Mouse (Mus musculus): ENCODE results near the gene Nf1.
"Not testable (repeated sequence)": the region's sequence is repeated elsewhere in the genome, so short reads cannot be mapped to it uniquely, and the experiment has no call there.

Nf1 gene

DNA sequence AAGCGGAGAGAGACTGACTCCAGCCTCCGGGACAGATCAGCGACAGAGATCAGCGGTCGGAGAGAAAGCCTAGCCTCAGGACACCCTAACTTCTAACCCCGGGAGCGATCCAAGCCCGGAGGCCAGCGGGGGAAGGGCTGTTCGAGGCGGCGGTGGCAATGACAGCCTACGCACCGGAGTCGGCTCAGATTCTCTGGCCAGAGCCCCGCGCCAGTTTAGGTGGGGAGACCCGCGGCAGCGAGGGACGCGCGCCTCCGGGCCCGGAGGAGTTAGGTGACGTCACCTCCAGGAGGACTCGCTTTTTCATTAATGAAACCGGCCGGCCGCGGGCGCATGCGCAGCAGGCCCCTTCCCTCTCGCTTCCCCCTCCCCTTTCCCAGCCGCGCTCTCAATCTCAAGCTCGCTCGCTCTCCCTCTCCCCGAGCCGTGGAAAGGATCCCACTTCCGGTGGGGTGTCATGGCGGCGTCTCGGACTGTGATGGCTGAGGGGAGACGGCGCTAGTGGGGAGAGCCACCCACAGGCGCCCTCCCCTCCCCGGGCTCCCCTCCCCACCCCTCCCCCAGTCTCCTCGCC lies at the start of gene Nf1:
Gene Nf1, plus strand, starts transcription at position 460 of the 574 bp plus-strand sequence.
- peak; percentile 90 for DNase-seq (ENCODE audit: low read depth)

DNA sequence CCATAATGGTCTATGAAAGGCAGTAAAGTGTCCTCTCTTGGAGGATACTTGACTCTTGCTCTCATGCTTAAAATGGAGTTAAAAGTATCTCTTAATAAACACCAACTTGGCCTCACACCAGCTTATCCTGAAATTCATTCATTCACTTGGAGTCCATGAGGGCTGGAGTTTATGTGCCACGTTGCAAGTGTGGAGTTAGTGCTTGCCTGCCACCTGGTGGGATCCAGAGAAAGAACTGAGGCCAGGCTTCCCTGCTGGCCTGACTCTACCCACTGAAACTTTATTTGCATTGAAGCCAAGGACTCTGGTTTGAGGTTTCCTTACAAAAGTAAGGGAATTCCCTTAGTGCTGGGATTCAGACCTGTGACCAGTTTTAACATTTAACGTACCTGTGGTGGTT lies 49.0 kb upstream of the Nf1 start:
- no peak for DNase-seq (ENCODE audit: low read depth)

DNA sequence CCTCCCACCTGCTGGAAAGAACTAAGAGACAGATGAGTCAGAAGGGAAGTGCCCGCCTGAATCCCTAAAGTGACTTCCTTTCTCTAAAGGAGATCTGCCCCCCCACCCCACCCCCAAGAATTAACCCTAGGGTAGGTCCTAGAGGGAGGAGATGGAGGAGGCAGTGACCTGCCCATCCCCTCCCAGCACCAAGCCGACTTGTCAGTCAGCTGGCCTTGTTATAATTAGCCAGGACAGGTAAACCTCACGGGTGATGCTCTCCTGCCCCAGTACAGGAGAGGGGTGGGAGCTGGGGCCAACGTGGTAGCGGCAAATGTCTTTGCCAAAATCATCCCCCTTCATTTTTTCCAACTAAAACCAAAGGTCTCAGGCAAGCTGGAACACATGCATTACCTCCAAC lies 47.8 kb upstream of the Nf1 start:
- no peak for DNase-seq (ENCODE audit: low read depth)

GRCm38 (mm10) chr11:79292130-79292529 lies 47.4 kb upstream of the Nf1 start:
- no peak for DNase-seq (ENCODE audit: low read depth)

DNA sequence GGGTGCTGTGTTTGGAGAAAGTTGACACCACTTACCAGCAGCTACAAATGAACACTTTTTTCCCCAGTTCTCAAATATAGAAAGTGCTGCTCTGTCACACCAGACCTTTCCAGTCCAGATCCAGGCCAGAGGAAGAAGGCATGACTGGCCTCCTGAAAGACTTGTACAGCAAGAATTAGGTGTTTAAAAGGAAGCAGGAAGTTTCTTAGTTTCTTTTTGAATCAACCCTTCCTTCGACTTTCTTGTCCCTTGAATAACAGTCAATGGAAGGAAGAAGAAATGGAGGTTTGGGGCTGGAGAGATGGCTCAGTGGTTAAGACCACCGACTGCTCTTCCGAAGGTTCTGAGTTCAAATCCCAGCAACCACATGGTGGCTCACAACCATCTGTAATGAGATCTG lies 46.5 kb upstream of the Nf1 start:
- DNase-seq (ENCODE audit: low read depth), result no peak

GRCm38 (mm10) chr11:79293971-79294370 lies 45.5 kb upstream of the Nf1 start:
- DNase-seq (ENCODE audit: low read depth), result no peak

DNA sequence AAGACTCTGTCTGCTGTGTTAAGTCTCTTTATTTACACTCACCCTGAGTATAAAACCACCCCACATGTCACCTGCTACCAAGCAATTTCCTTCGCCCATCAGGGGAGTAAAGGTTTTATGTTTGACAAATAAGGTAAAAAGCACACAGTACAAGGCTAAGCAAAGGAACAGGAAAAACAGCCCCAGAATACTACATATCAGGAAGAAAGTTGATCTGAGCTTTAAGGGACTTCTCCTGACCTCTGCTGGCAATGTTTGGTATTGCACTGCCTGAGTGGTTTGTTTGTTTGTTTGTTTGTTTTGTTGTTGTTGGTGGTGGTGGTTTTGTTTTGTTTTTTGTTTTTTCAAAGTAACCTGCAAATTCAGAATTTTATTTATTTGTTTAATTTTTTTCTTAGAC lies 43.3 kb upstream of the Nf1 start:
- DNase-seq (ENCODE audit: low read depth), result peak; percentile 34

DNA sequence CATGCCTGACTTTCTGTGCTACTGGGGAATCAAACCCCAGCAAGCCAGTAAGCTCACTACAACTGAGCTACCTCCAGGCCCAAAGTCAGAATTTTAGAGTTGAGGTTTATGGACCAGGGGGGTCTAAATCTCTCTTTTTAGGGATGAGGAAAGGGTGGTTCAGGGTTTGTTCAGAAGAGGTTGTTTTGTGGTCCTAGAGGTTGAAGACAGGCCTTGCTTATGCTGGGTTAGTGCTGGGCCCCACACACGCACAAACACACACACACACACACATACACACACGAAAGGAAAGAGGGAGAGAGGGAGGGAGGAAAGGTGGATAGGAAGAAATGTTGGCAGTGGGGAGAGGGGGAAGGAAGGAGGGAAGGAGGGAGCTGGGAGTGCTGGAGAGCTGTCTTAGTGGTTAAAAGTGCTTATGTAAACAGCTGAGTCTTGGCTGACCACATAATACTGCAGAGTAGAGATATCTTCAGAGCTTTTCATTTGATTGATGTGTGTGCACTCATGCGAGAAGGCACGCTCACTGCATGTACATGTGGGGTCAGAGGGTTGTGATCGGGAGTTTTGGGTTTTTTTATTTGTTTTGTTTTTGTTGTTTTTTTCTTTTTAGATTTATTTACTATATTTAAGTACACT lies 42.5 kb upstream of the Nf1 start, which contains the start of gene Gm9964:
Gene Gm9964, minus strand, starts transcription at position 51 of the 636 bp plus-strand sequence.
- no peak for DNase-seq (ENCODE audit: low read depth)

GRCm38 (mm10) chr11:79299719-79300431 lies 39.6 kb upstream of the Nf1 start:
- DNase-seq (ENCODE audit: low read depth), result no peak

GRCm38 (mm10) chr11:79303109-79303508 lies 36.4 kb upstream of the Nf1 start:
- DNase-seq (ENCODE audit: low read depth), result no peak

DNA sequence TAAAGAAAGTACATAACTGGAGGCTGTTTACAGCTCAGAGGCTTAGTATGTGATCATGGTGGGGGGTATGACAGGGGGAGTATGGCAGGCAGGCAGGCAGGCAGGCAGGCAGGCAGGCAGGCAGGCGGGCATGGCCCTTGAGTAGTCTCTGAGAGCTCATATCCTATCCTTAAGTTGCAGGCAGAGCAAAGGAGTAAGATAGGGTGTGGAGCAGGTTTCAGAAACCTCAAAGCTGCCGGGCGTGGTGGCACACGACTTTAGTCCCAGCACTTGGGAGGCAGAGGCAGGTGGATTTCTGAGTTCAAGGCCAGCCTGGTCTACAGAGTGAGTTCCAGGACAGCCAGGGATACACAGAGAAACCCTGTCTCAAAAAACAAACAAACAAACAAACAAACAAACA lies 35.2 kb upstream of the Nf1 start:
- DNase-seq (ENCODE audit: low read depth), result not testable (repeated sequence)

GRCm38 (mm10) chr11:79305697-79306340 lies 33.7 kb upstream of the Nf1 start:
- no peak for DNase-seq (ENCODE audit: low read depth)

DNA sequence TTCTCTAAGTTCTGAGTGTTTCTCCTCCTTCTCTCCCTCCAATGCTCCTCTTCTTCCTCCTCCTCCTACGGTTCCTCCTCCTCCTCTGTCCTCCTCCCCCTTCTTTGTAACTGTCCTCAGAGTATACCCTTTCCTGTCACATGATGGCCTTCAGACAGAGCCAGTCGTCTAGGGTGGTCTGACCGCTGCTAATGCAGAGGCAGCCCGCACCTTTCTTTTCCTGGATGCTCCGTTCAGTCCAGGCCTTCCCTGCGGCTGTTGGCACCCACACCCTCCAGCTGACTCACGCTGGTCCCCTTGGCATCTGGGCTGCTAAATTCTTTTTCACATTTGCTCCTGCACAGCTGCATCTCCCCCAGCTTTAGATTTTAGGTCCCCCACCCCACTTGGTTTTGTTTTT lies 33.0 kb upstream of the Nf1 start:
- DNase-seq (ENCODE audit: low read depth), result no peak

GRCm38 (mm10) chr11:79306996-79307395 lies 32.5 kb upstream of the Nf1 start:
- no peak for DNase-seq (ENCODE audit: low read depth)

DNA sequence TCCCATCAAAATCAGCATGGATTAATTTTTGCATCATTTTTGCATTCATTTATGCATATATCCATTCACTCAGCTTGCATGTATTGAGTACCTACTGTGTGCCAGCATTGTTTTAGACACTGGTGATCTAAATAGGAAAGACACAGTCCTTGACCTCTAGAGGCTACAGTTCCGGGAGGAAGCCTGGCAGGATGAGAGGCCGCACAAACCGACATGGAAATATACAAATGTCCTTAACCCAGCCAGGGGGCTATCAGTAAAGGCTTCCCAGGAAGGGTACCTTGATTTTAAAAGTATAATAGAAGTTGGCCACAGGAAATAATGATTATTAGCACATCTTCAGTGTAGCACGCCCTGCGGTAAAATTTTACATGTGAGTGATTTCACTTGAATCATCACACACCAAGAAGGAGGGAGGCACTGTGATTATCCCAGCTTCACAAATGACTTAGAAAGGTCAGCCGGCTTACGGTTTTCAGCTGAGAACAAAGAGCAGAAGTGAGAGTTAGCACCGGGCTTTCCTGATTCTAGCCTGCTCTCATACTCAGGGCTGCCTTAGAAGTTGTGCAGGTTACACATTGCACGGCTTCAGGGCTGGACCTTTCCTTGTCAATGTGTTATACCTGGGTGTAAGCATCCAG lies 31.8 kb upstream of the Nf1 start:
- DNase-seq (ENCODE audit: low read depth), result no peak

GRCm38 (mm10) chr11:79310467-79310866 lies 29.0 kb upstream of the Nf1 start:
- DNase-seq (ENCODE audit: low read depth), result no peak

GRCm38 (mm10) chr11:79316807-79317345 lies 22.6 kb upstream of the Nf1 start:
- no peak for DNase-seq (ENCODE audit: low read depth)

DNA sequence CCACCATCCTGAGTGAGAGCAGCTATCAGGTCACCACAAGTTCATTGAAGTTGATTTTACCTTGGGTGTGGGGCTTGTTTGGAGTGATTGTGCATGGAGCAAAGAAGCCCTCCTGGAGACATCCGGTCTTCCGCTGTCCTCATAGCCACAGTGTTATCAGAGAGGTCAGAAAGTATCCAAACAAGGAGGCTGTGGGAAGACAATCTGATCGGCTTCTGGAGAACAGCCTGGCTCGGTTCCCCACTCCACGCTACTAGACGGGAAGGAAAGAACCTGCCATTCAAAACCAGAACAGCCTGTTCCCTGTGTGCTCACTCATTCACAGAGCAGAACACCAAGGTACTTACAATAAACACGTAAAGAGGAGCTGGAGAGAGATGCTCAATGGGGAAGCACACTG lies 19.7 kb upstream of the Nf1 start:
- no peak for DNase-seq (ENCODE audit: low read depth)

DNA sequence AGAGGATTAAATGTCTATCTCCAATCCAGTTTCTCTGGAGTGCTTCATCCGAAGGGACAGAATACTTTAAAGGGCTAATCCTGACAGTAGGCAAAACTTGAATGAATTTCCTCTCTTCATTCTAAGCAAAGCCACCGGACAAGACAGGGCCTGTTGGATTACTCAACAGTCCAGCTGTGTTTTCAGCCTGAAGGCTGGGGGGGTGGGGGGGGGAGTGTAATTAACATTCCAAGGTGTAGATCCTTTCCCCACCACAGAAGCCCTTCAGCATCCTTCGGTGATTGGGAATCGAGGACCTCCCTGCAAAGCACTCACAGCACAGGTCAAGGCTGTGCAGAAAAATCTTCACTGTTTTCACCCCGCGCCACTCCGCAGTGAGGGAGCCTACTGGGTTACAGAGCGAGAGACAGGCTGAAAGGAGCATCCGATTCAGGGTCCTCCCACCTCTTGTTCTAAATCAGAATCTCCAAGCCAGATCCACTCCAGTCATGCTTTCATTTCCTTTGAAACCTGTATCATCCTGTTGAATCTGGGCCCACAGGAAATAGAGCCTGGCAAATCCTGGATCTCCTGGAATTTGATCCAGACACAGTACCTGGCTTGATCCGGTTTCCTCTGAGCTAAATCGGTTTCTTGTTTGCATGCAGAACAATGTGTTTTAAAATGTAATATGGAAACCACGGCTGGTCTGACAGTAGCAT lies 15.4 kb upstream of the Nf1 start:
- no peak for DNase-seq (ENCODE audit: low read depth)

GRCm38 (mm10) chr11:79325663-79326062 lies 13.8 kb upstream of the Nf1 start:
- DNase-seq (ENCODE audit: low read depth), result no peak

DNA sequence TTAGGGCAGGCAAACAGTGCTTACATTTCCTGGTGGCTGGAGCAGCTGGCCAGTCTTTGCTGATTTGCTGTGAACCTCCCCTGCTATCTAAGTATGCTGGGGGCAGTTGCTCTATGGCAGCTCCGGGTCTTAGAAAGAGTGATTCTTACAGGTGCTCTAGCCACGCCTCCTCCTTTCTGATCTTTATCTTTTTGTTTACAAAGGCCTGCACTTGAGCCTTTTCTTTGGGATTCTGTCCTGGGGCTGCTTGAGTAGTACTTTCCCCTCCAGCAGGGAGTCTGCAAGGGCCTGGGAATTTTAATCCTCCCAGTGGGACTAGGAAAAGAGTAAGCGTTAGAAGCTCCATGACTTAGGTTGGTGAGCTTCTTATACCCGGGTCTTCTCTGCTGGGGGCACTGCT lies 12.4 kb upstream of the Nf1 start:
- DNase-seq (ENCODE audit: low read depth), result no peak

GRCm38 (mm10) chr11:79328060-79328459 lies 11.4 kb upstream of the Nf1 start:
- no peak for DNase-seq (ENCODE audit: low read depth)
